Mouse (Mus musculus): ENCODE data around the gene Opn1mw.
A peak's percentile ranks its signal among the peaks of the same experiment; 100 is the strongest.
"Not testable (repeated sequence)": the region's sequence is repeated elsewhere in the genome, so short reads cannot be mapped to it uniquely, and the experiment has no call there.

Opn1mw gene

DNA sequence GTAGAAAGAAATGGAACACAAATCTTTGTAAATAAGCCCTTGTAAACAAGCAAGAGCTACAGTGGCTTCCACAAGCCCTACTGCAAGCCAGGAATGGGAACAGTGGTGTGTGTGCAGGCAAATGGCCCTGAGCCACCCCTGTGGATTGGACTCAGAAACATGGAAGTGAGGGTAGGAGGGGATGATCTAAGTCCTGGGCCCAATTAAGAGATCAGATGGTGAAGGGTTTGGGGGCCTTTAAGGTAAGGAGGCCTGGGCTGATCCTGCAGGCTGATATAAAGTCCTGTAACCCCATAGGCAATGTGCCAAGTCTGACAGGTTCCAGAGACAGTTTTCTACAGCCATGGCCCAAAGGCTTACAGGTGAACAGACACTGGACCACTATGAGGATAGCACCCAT, at the start of gene Opn1mw:
Gene Opn1mw (plus strand): TSS at position 301 of the 400 bp plus-strand sequence.
- no peak for DNase-seq

DNA sequence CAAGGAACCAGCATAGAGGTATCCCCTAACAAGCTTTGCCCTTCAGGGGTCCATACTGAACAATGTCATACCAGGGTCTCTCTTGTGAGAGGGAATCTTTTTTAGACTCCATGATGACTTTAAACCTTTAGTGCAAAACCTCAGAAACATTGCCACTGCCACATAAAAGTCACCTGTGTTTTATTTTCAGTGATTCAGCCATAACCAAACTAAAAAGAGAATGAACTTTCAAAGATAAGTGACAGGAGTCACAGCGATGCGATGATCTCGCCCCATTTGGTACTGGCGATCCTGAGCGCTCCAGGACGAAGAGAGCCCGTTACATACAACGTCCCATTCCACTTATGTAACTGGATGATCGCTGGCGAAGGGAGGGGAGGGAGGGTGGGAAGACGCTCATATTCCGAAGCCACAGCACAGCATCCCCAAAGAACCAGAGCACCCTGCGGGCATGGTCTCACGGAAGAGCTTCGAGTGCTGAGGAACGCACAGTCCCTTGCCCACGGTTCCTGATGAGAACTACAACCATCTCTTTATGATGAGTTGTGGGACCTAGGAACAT, 42.9 kb upstream of the Opn1mw start:
- no peak for DNase-seq

GRCm38 (mm10) chrX:74084946-74085498, 42.2 kb upstream of the Opn1mw start:
- peak; percentile 92 for DNase-seq

DNA sequence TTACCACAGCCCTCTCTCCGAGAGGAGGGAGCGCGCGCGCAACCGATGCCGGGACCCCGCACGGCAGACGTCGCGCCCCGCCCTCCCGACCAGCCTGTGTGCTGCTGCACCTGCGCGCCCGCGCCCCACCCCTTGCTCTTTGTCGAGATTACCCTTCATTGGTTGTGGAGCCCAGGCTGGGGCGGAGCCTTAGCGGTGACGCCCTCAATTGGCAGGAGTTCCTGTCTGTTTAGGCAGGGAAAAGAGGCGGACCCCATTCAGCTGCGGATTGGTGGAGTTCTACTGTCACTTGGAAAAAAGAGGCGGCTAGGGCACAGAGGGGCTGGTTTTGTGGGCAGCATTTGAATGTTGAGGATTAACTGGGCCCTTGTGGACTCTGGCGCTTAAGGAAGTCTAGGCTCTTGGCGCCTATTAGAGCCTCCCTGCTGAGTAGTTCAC, 41.6 kb upstream of the Opn1mw start:
- DNase-seq, result peak; percentile 99

- DNase-seq, result no peak
Measured at GRCm38 (mm10) chrX:74095130-74095529, 32.1 kb upstream of the Opn1mw start.

GRCm38 (mm10) chrX:74103457-74104188, 23.6 kb upstream of the Opn1mw start:
- no peak for DNase-seq

DNA sequence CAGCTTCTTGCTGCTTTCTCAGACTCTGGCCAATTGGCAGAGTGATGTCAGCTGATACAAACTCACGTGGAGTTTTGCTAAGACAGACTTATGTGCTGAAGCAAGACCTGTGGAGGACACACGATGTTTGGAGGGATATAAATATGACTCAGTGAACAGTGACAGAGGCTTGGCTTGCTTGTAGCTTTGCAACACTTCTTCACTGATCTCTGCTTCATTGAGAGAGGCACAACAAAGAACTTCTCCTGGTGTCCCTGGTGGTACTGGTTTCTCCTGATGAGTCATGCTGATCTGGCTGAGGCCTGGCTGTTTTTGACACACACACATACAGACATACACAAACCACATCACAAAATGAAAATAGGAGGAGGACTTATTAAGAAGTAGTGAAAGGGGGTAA, 21.3 kb upstream of the Opn1mw start:
- no peak for DNase-seq

GRCm38 (mm10) chrX:74108747-74109146, 18.5 kb upstream of the Opn1mw start:
- no peak for DNase-seq

- no peak for DNase-seq
Measured at GRCm38 (mm10) chrX:74114036-74114435, 13.2 kb upstream of the Opn1mw start.

DNA sequence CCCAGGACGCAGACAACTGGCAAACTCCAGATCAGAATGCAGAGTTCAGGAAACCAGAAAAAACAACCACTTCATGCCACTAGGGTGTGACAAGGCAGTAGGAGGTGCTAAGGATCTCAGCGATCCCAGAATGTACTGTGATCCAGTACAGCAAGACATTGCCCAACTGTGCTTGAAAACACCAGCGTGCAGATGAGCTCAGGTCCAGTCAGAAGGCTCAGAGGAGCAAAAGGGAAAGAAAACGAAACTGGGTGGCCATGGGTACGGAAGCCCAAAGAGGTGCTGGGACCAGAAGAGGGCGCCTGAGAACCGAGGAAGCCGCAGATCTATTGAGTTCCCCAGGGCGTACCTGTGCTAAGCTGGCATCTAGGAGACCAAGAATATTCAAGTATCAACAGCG, 11.8 kb upstream of the Opn1mw start:
- DNase-seq, result peak; percentile 59

DNA sequence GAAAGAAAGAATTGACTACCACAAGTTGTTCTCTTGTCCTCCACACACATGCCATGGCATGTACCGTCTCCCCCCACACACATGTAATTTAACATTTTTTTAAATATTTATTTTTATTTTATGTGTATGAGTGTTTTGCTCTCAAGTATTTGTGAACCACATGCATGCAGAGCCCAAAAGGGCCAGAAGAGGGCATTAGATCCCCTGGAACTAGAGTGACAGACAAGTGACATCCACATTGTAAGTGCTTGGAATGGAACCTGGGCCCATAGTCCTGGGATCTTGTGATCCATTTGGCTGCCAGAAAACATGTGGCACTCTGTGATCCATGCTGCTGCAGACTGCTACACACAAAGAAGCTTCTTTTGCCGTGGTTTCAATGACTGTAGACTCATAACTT, 2.3 kb upstream of the Opn1mw start:
- DNase-seq, result peak; percentile 5

GRCm38 (mm10) chrX:74135263-74135662, 8.0 kb downstream of the Opn1mw start, which contains the start of gene Mecp2:
Mecp2 (minus strand) TSS chrX:74135363.
- not testable (repeated sequence) for DNase-seq

DNA sequence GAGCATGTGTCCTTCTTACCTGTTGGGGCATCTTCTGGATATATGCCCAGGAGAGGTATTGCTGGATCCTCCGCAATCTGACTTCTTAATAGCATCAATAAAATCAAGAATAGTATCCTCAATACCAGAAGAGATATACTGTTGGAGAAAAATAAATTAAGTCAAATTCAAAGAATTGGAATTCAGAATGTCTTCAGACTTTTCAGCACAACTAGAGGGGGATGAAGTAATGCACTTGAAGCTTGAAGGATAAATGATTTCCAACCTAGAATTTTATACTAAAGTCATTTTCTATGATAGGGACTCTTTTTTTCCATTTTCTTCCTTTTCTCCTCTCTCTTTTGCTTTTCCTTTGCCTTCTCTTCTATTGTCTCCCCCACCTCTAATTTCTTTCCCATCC, 40.5 kb downstream of the Opn1mw start, which contains the start of gene Tex28:
Gene Tex28 (minus strand): TSS at position 101 of the 400 bp plus-strand sequence.
- DNase-seq, result no peak

- DNase-seq, result no peak
Measured at GRCm38 (mm10) chrX:74176959-74177358, 49.7 kb downstream of the Opn1mw start, which contains the start of gene Tktl1. Tktl1 (plus strand) TSS chrX:74177259.
